11 mouse cellular contexts compared by ENCODE assay signal in the genomic region with DNA sequence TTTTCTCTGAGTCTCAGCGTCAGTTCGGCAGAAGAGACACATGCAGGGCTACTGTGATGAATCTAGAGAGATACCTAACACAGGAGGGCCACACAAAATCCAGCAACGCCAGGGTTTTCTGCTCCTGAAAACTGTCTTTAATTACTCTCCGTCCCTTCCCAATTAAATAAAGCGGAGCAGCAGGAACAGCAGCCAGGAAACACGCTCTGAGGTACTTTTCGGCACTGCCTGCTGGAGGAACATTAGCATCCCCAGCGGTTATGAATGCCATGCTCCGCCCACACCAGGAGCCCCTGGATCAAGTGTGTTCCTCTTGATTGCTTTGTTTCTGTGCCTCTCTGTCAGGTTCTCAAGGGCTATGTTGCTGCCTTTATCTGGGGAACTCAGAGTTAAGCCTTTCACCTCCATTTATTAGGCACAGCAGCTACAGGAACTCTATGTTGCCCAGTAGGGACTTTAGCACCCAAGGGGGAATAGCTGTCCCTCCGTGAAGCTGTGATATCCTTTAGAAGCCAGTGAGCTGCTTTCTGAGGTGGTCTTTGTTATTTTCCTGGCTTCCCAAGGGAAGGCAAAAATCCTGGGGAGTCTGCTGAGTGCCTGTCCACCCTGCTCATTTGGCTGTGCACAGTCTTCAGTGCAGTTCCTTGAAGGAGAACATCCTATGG.
DNase-seq lines count a peak whose midpoint lies in the region; ATAC-seq lines count a peak whose summit lies in the region.
"Had no signal": no experiment of that assay in that cellular context is flagged by ENCODE, and none has a peak within 500 bp of the region (broad histone marks: within the 10 kb centered on the region; RNA-seq: fewer than 3 reads in every experiment).

No protein-coding gene starts in this region.

- 5% methylated on average over 10 of the region's 10 CpGs for WGBS in forebrain, embryonic 16.5 days
- 11% methylated on average over 10 of the region's 10 CpGs for WGBS in midbrain, embryonic 11.5 days

- H3K36me3 ChIP-seq in forebrain, embryonic 16.5 days (ENCODE audit: control insufficient read depth, insufficient read depth): no peaks in the 10 kb centered on the region
- H3K36me3 ChIP-seq in midbrain, embryonic 11.5 days (ENCODE audit: control insufficient read depth, insufficient read depth, low read length): no peaks in the 10 kb centered on the region

- peak; percentile 24 to 41 for DNase-seq in cerebellum, postnatal 10 days
- no peak for DNase-seq in cerebellum, adult 9-11 months
- DNase-seq in ZHBTc4 (ENCODE audit: low read depth, low spot score): peak; percentile 41
- peak; percentile 91 for DNase-seq in midbrain, embryonic 11.5 days (ENCODE audit: low spot score, missing footprints)
- no peak for DNase-seq in right cerebral cortex, postnatal 14 days
- DNase-seq in spleen, postnatal 10 days (ENCODE audit: low spot score in 2 of 2): no peak
- DNase-seq: gastrocnemius, postnatal 36 days; layer of hippocampus, adult 9-11 months; lung, postnatal 36 days had no signal

- peak overlapping the region; percentile 1 for H3K4me2 ChIP-seq in forebrain, embryonic 16.5 days (ENCODE audit: low read length)
- H3K4me2 ChIP-seq in midbrain, embryonic 11.5 days: peak overlapping the region; percentile 14; the same call in 1 of the 2 replicates

- no peak for ATAC-seq in forebrain, embryonic 16.5 days
- no peak for ATAC-seq in midbrain, embryonic 11.5 days (ENCODE audit: low FRiP score)
- ATAC-seq in granulocyte monocyte progenitor cell, adult 5-6 weeks (replicated peaks; ENCODE audit: poor library complexity, severe bottlenecking): no peak

- peaks cover 38% of the 10 kb centered on the region for H3K4me1 ChIP-seq in forebrain, embryonic 16.5 days (replicated peaks; ENCODE audit: control insufficient read depth, insufficient read depth, low read length)
- H3K4me1 ChIP-seq in midbrain, embryonic 11.5 days (ENCODE audit: control insufficient read depth, insufficient read depth, low read length): peaks cover 13% of the 10 kb centered on the region

- H3K9me3 ChIP-seq in forebrain, embryonic 16.5 days (ENCODE audit: control insufficient read depth, low read length): peaks cover 3% of the 10 kb centered on the region; the same call in 1 of the 2 replicates
- H3K9me3 ChIP-seq in midbrain, embryonic 11.5 days (ENCODE audit: control insufficient read depth, low read length): no peaks in the 10 kb centered on the region

- no peak overlapping the region for H3K4me3 ChIP-seq in forebrain, embryonic 16.5 days (replicated peaks; ENCODE audit: low read length)
- no peak overlapping the region for H3K4me3 ChIP-seq in midbrain, embryonic 11.5 days (ENCODE audit: low read depth, low read length)

- no peak overlapping the region for H3K9ac ChIP-seq in forebrain, embryonic 16.5 days (replicated peaks; ENCODE audit: low read depth, low read length)
- H3K9ac ChIP-seq in midbrain, embryonic 11.5 days (ENCODE audit: low read length): peak overlapping the region; percentile 54; the same call in 1 of the 2 replicates

- no peaks in the 10 kb centered on the region for H3K27me3 ChIP-seq in forebrain, embryonic 16.5 days (replicated peaks; ENCODE audit: control insufficient read depth, insufficient read depth, low read length)
- no peaks in the 10 kb centered on the region; the same call in 1 of the 2 replicates for H3K27me3 ChIP-seq in midbrain, embryonic 11.5 days (ENCODE audit: control insufficient read depth, insufficient read depth, low read length)

- H3K27ac ChIP-seq in forebrain, embryonic 16.5 days (ENCODE audit: low read length): peak overlapping the region; percentile 38
- H3K27ac ChIP-seq in midbrain, embryonic 11.5 days (ENCODE audit: low read depth, low read length): peak overlapping the region; percentile 85

Comparison
In these comparisons a context has a peak if more than half of its experiments do, and no peak if none do; other contexts are left out.
1. DNase-seq: peak in cerebellum, postnatal 10 days (2 of 2), ZHBTc4 (single experiment) and midbrain, embryonic 11.5 days (single experiment); none in cerebellum, adult 9-11 months (single experiment), right cerebral cortex, postnatal 14 days (single experiment) and spleen, postnatal 10 days (0 of 2).